Mouse (Mus musculus) spleen, adult 2 months (tissue): ENCODE data around the gene Mylk4.

ENCODE experiments used
- CTCF ChIP-seq: fragments of 200-500 bp; IDR thresholded peaks from 2 replicates; pipeline ENCODE4 v1.5.1; 2011; ENCODE audit warnings: mild to moderate bottlenecking, inconsistent platforms; ENCODE audit not compliant: insufficient read depth, insufficient read length, insufficient replicate concordance; ENCODE audit errors: extremely low read depth
- POLR2A ChIP-seq: fragments of 200-500 bp; IDR thresholded peaks from 2 replicates; pipeline ENCODE4 v1.6.1; 2011; ENCODE audit warnings: low read depth, low read length, inconsistent platforms

GRCm38 (mm10) chr13:32667386-32667785, 116.4 kb downstream of the Mylk4 start:
- no peak for TF ChIP-seq CTCF
- no peak for TF ChIP-seq POLR2A
